Mouse (Mus musculus) frontal cortex, postnatal 36 days (tissue): ENCODE results near the gene Eif4enif1.
"Not testable (repeated sequence)": the region's sequence is repeated elsewhere in the genome, so short reads cannot be mapped to it uniquely, and the experiment has no call there.

Experiments
- DNase-seq, 2 experiments: peaks; one replicate each; pipeline ENCODE4 v3.0.0; 2022; ENCODE audit warnings: low spot score in 2 of 2

The Eif4enif1 gene

DNA sequence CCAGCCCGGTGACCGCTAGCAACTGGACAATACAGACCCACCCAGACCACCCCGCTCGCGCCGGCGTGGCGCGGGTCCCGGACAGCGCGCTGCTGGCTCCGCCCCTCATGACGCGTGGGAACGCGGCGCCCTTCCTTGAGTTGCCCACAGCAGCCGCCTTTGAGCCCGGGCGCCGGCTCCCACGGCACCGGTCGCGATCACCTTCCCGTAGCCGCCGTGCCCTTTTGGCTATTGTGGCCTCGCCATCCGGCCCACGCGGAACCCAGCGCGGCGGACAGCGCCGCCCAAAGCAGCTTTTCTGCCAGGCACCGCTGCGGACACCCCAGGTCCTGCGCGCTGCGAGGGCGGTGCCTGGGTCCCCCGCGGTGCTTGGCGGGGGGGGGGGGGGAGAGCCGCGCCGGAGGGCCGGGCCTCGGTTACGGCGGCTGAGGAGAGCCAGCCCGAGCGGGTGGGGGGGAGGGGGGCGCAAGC is at the start of gene Eif4enif1:
Gene Eif4enif1 (plus strand): TSS at position 162 of the 471 bp plus-strand sequence.
- peak; percentile 93 to 94 for DNase-seq

GRCm38 (mm10) chr11:3153666-3154397 is 48.4 kb upstream of the Eif4enif1 start:
- DNase-seq = peak in 1 of 2 experiments; percentile 58

DNA sequence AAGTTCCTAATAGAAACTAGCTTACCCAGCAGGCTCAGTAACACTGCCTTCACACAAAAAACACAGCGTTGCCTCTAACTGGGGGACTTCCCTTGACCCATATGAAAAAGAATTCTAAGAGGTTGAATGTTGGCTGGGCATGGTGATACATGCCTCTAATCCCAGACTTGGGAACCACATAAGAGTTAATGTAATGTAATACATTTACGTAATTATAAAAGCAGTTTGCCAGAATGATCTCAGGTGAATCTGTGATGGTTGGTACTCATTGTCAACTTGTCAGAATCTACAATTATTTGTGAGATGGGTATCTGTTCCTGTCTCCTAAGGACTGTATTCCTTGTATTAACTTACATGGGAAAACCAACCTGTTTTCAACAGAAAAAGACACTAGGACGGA is 45.2 kb upstream of the Eif4enif1 start:
- not testable (repeated sequence) for DNase-seq

GRCm38 (mm10) chr11:3157996-3158395 is 44.2 kb upstream of the Eif4enif1 start:
- DNase-seq = not testable (repeated sequence)

GRCm38 (mm10) chr11:3158800-3159199 is 43.4 kb upstream of the Eif4enif1 start:
- not testable (repeated sequence) for DNase-seq

DNA sequence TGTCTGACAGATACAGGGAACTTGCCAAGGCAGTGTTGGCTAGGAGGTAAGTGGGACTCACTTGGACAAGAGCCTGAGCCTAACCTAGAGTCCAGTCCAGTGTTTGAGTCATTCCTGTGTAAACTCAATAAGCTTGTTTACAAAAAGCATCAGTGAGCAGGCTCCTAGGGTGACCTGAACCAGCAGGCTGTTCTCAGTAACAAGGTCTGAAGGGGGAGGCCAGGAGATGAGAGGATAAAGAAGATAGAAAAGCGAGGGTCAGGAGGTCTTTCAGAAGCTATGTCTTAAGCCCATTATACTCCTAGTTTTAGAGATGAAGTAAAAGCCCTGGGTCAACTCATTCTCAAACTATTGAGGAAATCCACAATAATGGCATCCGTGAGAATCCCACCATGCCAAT is 40.8 kb upstream of the Eif4enif1 start:
- DNase-seq = peak in 1 of 2 experiments; percentile 48

DNA sequence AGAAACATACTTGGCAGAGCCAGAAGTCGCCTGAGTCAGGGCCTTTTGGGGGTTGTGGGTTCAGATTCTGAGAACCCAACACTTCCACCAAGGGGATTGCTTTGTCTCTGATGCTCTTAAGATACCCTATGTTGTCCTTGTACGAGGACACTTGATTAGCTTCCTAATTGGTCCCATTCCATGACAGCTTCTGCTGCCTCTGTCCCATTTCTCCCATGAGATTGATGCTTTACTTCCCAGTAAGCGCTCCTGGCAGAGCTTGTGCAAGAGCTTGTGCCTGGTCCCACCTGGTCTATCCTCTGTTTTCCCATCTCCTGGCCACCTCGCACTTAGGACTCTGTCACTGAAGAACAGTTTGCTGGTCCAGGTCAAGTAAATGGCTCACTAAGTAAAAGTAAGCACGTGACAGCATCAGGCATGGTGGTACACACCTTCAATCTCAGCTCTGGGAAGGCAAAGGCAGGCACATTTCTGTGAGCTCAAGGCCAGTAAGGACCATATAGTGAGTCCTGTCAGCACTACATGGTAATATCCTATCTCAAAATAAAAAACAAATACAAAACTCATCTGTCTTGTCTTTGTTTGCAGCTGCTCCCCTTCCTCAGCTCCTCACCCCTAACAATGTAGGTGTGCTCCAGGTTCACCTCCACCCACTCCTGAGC is 39.8 kb upstream of the Eif4enif1 start:
- DNase-seq = peak in 1 of 2 experiments; percentile 47

DNA sequence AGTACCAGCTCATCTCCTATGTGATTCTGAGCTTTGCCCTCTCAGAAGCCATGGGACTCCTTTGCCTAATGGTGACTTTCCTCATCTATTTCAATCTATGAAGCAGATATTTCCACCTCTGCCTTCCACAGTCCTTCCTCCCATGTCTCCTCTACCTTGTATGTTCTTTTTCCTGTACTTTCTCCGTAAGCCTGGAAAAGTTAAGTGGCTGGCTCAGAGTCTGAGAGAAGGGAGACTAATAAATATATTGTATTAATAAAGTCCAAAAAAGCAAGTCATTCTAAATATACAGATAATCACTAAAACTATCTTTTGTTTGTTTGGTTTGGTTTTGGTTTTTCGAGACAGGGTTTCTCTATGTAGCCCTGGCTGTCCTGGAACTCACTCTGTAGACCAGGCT is 39.1 kb upstream of the Eif4enif1 start:
- not testable (repeated sequence) for DNase-seq

- DNase-seq = not testable (repeated sequence)
Observed at GRCm38 (mm10) chr11:3163661-3164060, 38.5 kb upstream of the Eif4enif1 start.

GRCm38 (mm10) chr11:3165210-3165782 is 36.9 kb upstream of the Eif4enif1 start:
- not testable (repeated sequence) for DNase-seq

GRCm38 (mm10) chr11:3166321-3166720 is 35.9 kb upstream of the Eif4enif1 start:
- not testable (repeated sequence) for DNase-seq

DNA sequence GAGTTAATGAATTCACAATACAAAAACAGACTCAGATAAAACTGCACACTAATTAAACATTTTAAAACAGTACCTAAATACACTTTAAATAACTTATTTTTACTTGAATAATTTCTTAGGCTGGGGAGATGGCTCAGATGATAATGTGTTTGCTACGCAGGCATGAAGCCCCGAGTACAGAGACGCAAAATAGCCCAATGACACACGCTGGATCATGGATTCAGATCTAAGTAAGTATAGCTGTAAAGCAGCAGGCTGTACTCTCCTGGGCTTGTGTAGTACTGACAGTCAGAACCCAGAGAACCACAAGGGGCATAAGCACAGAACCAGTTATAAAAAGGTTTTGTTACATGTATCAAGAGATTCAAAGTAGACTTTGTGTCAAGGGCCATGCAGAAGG is 35.1 kb upstream of the Eif4enif1 start:
- not testable (repeated sequence) for DNase-seq

DNA sequence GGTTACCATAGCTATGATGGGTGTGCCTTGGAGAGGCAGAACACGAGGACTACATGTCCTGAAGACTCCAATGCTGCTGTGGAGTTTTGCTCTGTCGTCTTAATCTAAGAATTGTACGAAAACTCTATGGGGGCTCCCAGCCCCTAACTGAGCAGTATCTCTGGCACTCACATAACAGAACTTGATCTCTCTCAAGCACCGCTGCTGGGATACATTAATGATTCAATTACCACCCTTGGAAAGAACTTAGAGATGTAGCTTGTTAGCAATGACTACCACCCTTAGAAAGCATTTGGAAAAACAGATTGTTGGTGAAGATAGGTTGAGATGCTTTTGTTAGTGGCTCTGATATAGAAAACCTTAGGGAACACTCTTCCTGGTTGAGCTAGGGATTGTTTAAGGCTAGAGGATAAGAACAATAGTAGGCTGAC is 34.6 kb upstream of the Eif4enif1 start:
- not testable (repeated sequence) for DNase-seq

- not testable (repeated sequence) for DNase-seq
Observed at GRCm38 (mm10) chr11:3169042-3169441, 33.1 kb upstream of the Eif4enif1 start.

DNA sequence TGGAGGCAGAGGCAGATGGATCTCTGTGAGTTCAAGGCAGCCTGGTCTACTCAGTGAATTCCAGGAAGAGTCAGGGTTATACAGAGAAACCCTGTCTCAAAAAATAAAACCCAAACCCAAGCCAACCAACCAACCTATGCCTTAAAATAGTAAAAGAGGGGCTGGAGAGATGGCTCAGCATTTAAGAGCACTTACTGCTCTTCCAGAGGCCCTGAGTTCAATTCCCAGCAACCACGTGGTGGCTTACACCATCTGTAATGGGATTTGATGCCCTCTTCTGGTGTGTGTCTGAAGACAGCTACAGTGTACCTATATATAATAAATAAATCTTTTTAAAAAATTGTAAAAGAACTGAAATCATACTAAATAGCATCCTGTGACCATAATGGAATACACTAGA is 30.3 kb upstream of the Eif4enif1 start:
- not testable (repeated sequence) for DNase-seq

DNA sequence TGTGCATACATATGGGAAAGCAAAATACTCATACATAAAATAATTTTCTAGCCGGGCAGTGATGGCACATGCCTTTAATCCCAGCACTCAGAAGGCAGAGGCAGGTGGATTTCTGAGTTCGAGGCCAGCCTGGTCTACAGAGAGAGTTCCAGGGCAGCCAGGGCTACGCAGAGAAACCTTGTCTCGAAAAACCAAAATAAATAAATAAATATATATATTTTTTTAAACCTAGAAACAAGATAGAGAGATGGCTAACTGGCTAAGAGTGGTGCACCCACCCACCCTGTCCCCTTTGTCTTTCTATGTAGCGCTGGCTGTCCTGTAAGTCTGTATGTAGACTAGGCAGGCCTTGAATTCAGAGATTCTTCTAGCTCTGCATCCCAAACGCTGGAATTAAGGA is 29.7 kb upstream of the Eif4enif1 start:
- not testable (repeated sequence) for DNase-seq

GRCm38 (mm10) chr11:3173425-3174318 is 28.5 kb upstream of the Eif4enif1 start:
- peak in 1 of 2 experiments; percentile 37 for DNase-seq

GRCm38 (mm10) chr11:3178968-3179725 is 23.0 kb upstream of the Eif4enif1 start:
- not testable (repeated sequence) for DNase-seq

- DNase-seq = not testable (repeated sequence)
Observed at GRCm38 (mm10) chr11:3179726-3180092, 22.5 kb upstream of the Eif4enif1 start.

GRCm38 (mm10) chr11:3180510-3181160 is 21.6 kb upstream of the Eif4enif1 start:
- DNase-seq = not testable (repeated sequence)
